Mouse (Mus musculus): Measurements from ENCODE around the gene Zfp217.

DNA sequence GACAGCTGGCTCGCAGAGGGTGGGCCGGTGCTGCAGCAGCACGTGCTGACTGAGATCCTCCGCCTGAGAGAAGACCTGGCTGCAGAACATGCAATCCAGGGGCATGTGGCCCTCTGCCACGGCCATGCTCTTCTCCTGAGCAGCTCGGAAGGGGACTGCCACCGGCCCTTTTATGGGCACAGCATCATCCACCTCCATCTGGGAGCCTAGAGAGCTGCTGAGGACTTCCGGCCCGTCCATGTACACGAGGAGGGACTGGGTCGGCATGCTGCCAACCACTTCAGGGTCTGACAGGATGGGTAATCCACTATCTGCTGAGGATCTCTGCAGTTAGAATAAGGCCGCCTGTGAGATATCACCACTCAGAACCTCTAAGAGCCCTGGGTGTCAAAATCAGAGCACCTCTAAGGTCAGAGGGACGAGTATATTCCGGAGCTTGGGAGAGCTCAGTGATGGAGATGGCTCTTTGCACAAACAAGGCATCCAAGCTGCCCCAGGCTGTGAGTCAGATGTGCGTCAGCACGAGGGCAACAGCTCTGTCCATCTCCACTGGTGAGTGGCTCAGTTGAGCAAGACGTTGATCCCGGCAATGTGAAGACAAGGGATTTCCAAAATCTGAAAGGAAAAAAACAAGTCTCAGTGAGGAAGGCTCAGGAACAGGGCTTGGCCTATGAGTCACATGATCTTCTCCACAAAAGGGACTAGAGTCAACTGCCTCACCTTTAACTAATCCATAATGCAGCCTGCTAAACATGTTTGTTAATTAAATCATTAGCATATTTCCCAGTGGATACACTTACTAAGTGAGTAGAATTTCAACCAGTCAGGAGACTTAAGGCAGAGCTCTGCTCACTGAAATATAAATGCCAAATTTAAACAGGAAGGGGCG lies 27.5 kb downstream of the Zfp217 start:
- TF ChIP-seq CTCF (IDR thresholded peaks at IDR 0.05; ENCODE audit: low read depth) (no peak), EP300 (IDR thresholded peaks at IDR 0.05; ENCODE audit: low read depth) (no peak)
